Mouse (Mus musculus) embryonic facial prominence, embryonic 12.5 days (tissue): ENCODE data around the gene Cd80. TPM values are rescaled to one million over a fixed set of nuclear protein-coding genes. Genes with fewer than 3 reads are reported as not detected.

Source experiments
- ATAC-seq: fragments of 200-750 bp; cut with Nextera tagmentation; 2 replicates; pipeline ENCODE4 v1.8.0; 2017; ENCODE audit not compliant: insufficient number of reproducible peaks, insufficient read depth, low FRiP score, low TSS enrichment
- H3K27ac ChIP-seq: fragments of 300-500 bp; sonication (generic); 2 replicates; pipeline ENCODE4 v1.5.1; 2016; ENCODE audit warnings: mild to moderate bottlenecking
- H3K27me3 ChIP-seq: fragments of 300-500 bp; sonication (generic); 2 replicates; pipeline ENCODE4 v1.6.1; 2016; ENCODE audit warnings: mild to moderate bottlenecking, moderate library complexity
- H3K36me3 ChIP-seq: fragments of 300-500 bp; sonication (generic); 2 replicates; pipeline ENCODE4 v1.6.1; 2016; ENCODE audit warnings: mild to moderate bottlenecking
- H3K4me1 ChIP-seq: fragments of 300-500 bp; sonication (generic); 2 replicates; pipeline ENCODE4 v1.6.1; 2016
- H3K4me2 ChIP-seq: fragments of 300-500 bp; sonication (generic); replicated peaks from 2 replicates; pipeline ENCODE4 v1.6.1; 2016; ENCODE audit warnings: mild to moderate bottlenecking, moderate library complexity
- H3K4me3 ChIP-seq: fragments of 300-500 bp; sonication (generic); 2 replicates; pipeline ENCODE4 v1.5.1; 2016; ENCODE audit warnings: mild to moderate bottlenecking
- H3K9ac ChIP-seq: fragments of 300-500 bp; sonication (generic); 2 replicates; pipeline ENCODE4 v1.6.1; 2016; ENCODE audit warnings: mild to moderate bottlenecking, moderate library complexity
- H3K9me3 ChIP-seq: fragments of 300-500 bp; sonication (generic); 2 replicates; pipeline ENCODE4 v1.6.1; 2016; ENCODE audit warnings: mild to moderate bottlenecking, moderate library complexity
- WGBS: fragments of 180-500 bp; shearing (Covaris S2); methylation state at CpG from one replicate; pipeline ENCODE4 v1.1.7; 2016; 5-methylcytosine and 5-hydroxymethylcytosine counted together
- polyA plus RNA-seq: library from polyadenylated mRNA; unstranded; fragments of >200 nt; fragmentation: Nextera tagmentation; extraction: Ambion mirVana; gene quantifications from 2 replicates; pipeline ENCODE4 v1.2.1, GENCODE M21; 2016

The Cd80 gene
- polyA plus RNA-seq, 1 experiment from 2014 or later = 0.51 TPM

GRCm38 (mm10) chr16:38506041-38506634 lies 50.8 kb downstream of the Cd80 start:
- Histone ChIP-seq H3K36me3 (peaks cover 33% of the 10 kb centered on the region), H3K4me2 (no peak overlapping the region), H3K9me3 (no peaks in the 10 kb centered on the region), H3K4me1 (no peaks in the 10 kb centered on the region), H3K9ac (no peak overlapping the region), H3K27ac (no peak overlapping the region), H3K27me3 (no peaks in the 10 kb centered on the region), H3K4me3 (no peak overlapping the region)
- WGBS = 70% methylated on average over 4 of the region's 4 CpGs
- peak; percentile 72 for ATAC-seq

- H3K4me1 ChIP-seq = no peaks in the 10 kb centered on the region
- 92% methylated on average over 2 of the region's 2 CpGs for WGBS
- no peak overlapping the region for H3K27ac ChIP-seq
- no peak overlapping the region for H3K9ac ChIP-seq
- no peak for ATAC-seq
- H3K36me3 ChIP-seq = peaks cover 36% of the 10 kb centered on the region
- no peak overlapping the region for H3K4me2 ChIP-seq
- no peak overlapping the region for H3K4me3 ChIP-seq
- no peaks in the 10 kb centered on the region for H3K27me3 ChIP-seq
- no peaks in the 10 kb centered on the region for H3K9me3 ChIP-seq
Measured at GRCm38 (mm10) chr16:38510846-38511245, 55.5 kb downstream of the Cd80 start.

- Histone ChIP-seq H3K27me3 (no peaks in the 10 kb centered on the region), H3K9ac (no peak overlapping the region), H3K4me1 (peaks cover 4% of the 10 kb centered on the region; the same call in 1 of the 2 replicates), H3K4me2 (no peak overlapping the region), H3K9me3 (no peaks in the 10 kb centered on the region), H3K27ac (no peak overlapping the region), H3K4me3 (no peak overlapping the region), H3K36me3 (peaks cover 22% of the 10 kb centered on the region)
- 85% methylated on average over 2 of the region's 2 CpGs for WGBS
- no peak for ATAC-seq
Measured at GRCm38 (mm10) chr16:38519140-38519539, 63.8 kb downstream of the Cd80 start.

GRCm38 (mm10) chr16:38521211-38521987 lies 66.0 kb downstream of the Cd80 start:
- ATAC-seq = no peak
- Histone ChIP-seq H3K9ac (peak overlapping the region; percentile 43), H3K36me3 (peaks cover 31% of the 10 kb centered on the region), H3K27me3 (no peaks in the 10 kb centered on the region), H3K4me1 (peaks cover 4% of the 10 kb centered on the region; the same call in 1 of the 2 replicates), H3K27ac (no peak overlapping the region), H3K4me3 (peak overlapping the region; percentile 91), H3K4me2 (peak overlapping the region; percentile 47), H3K9me3 (no peaks in the 10 kb centered on the region)
- WGBS = 28% methylated on average over 8 of the region's 8 CpGs

GRCm38 (mm10) chr16:38522129-38523084 lies 67.0 kb downstream of the Cd80 start, which contains the start of gene Timmdc1:
TSS of gene Timmdc1 (minus strand) at chr16:38522663.
- peaks cover 4% of the 10 kb centered on the region; the same call in 1 of the 2 replicates for H3K4me1 ChIP-seq
- H3K9me3 ChIP-seq = no peaks in the 10 kb centered on the region
- ATAC-seq = peak; percentile 95
- WGBS = under 1% methylated on average over 73 of the region's 73 CpGs
- H3K4me2 ChIP-seq = peak within 1 kb of the TSS; percentile 47
- peak within 1 kb of the TSS; percentile 94 for H3K27ac ChIP-seq
- H3K9ac ChIP-seq = peak within 1 kb of the TSS; percentile 91
- peak within 1 kb of the TSS; percentile 91 for H3K4me3 ChIP-seq
- no peaks in the 10 kb centered on the region for H3K27me3 ChIP-seq
- H3K36me3 ChIP-seq = peaks cover 34% of the 10 kb centered on the region

- H3K4me1 ChIP-seq = peaks cover 4% of the 10 kb centered on the region; the same call in 1 of the 2 replicates
- no peak overlapping the region for H3K9ac ChIP-seq
- WGBS = 83% methylated on average over 6 of the region's 6 CpGs
- H3K27ac ChIP-seq = no peak overlapping the region
- no peak overlapping the region for H3K4me3 ChIP-seq
- peaks cover 63% of the 10 kb centered on the region for H3K36me3 ChIP-seq
- H3K4me2 ChIP-seq = no peak overlapping the region
- H3K27me3 ChIP-seq = no peaks in the 10 kb centered on the region
- no peak for ATAC-seq
- H3K9me3 ChIP-seq = no peaks in the 10 kb centered on the region
Measured at GRCm38 (mm10) chr16:38526264-38526663, 70.9 kb downstream of the Cd80 start.

- H3K36me3 ChIP-seq = peaks cover 82% of the 10 kb centered on the region
- H3K4me3 ChIP-seq = no peak overlapping the region
- H3K27ac ChIP-seq = no peak overlapping the region
- no peak overlapping the region for H3K9ac ChIP-seq
- no peaks in the 10 kb centered on the region for H3K9me3 ChIP-seq
- ATAC-seq = no peak
- H3K4me1 ChIP-seq = no peaks in the 10 kb centered on the region
- H3K4me2 ChIP-seq = no peak overlapping the region
- 49% methylated on average over 8 of the region's 8 CpGs for WGBS
- no peaks in the 10 kb centered on the region for H3K27me3 ChIP-seq
Measured at GRCm38 (mm10) chr16:38536544-38537146, 81.3 kb downstream of the Cd80 start.

GRCm38 (mm10) chr16:38538716-38539380 lies 83.5 kb downstream of the Cd80 start:
- 91% methylated on average over 13 of the region's 13 CpGs for WGBS
- no peaks in the 10 kb centered on the region for H3K4me1 ChIP-seq
- no peaks in the 10 kb centered on the region for H3K27me3 ChIP-seq
- no peak overlapping the region for H3K4me2 ChIP-seq
- no peak for ATAC-seq
- H3K4me3 ChIP-seq = no peak overlapping the region
- H3K9me3 ChIP-seq = no peaks in the 10 kb centered on the region
- H3K27ac ChIP-seq = no peak overlapping the region
- H3K9ac ChIP-seq = no peak overlapping the region
- peaks cover 82% of the 10 kb centered on the region for H3K36me3 ChIP-seq

Other genes starting within 250 kb of the Cd80 start
- not detected in 2 replicates for gene Nr1i2, start 160.7 kb upstream of the Cd80 start, polyA plus RNA-seq
- 0.08 and 0.32 TPM in 2 replicates for gene Maats1, start 113.4 kb upstream of the Cd80 start, polyA plus RNA-seq
- 110 and 111 TPM in 2 replicates for gene Cox17, start 108.6 kb upstream of the Cd80 start, polyA plus RNA-seq
- gene Gm21987, start 108.5 kb upstream of the Cd80 start, polyA plus RNA-seq = not detected in 2 replicates
- gene Popdc2, start 93.4 kb upstream of the Cd80 start, polyA plus RNA-seq = 1.4 and 1.9 TPM in 2 replicates
- 0.14 and 0.19 TPM in 2 replicates for gene Pla1a, start 22.4 kb upstream of the Cd80 start, polyA plus RNA-seq
- gene Adprh, start 2.9 kb upstream of the Cd80 start, polyA plus RNA-seq = 144 and 151 TPM in 2 replicates
- 29.2 and 31.0 TPM in 2 replicates for gene Timmdc1, start 67.1 kb downstream of the Cd80 start, polyA plus RNA-seq
- gene Poglut1, start 94.7 kb downstream of the Cd80 start, polyA plus RNA-seq = 78.8 and 84.8 TPM in 2 replicates
- 119 and 131 TPM in 2 replicates for gene Tmem39a, start 103.1 kb downstream of the Cd80 start, polyA plus RNA-seq